ENCODE assay signal across 24 mouse cellular contexts in genomic region chr8:106906635-106907034, GRCm38 (mm10). TPM values are rescaled to one million over a fixed set of nuclear protein-coding genes. Genes with fewer than 3 reads are reported as not detected.
A peak's percentile ranks its signal among the peaks of the same experiment; 100 is the strongest.
DNase-seq lines count a peak whose midpoint lies in the region; ATAC-seq and TF ChIP-seq lines count a peak whose summit lies in the region.
"Had no signal": no experiment of that assay in that cellular context is flagged by ENCODE, and none has a peak within 500 bp of the region (broad histone marks: within the 10 kb centered on the region; RNA-seq: fewer than 3 reads in every experiment).

No protein-coding gene starts in this region.

- no peaks in the 10 kb centered on the region for H3K27me3 ChIP-seq in heart, embryonic 12.5 days (replicated peaks)
- H3K27me3 ChIP-seq in heart, adult 2 months (ENCODE audit: control insufficient read depth, insufficient read depth, low read length): no peaks in the 10 kb centered on the region
- no peaks in the 10 kb centered on the region for H3K27me3 ChIP-seq in heart, postnatal 0 days (ENCODE audit: control insufficient read depth, insufficient read depth, low read length)
- H3K27me3 ChIP-seq in E14TG2a.4 (ENCODE audit: insufficient read depth, low read length): no peaks in the 10 kb centered on the region
- H3K27me3 ChIP-seq: CH12.LX; forebrain, embryonic 13.5 days; hindbrain, embryonic 13.5 days; intestine, embryonic 15.5 days had no signal

- no peak for TF ChIP-seq EP300 in heart, adult 2 months (IDR thresholded peaks at IDR 0.05; ENCODE audit: insufficient read depth, low read depth, low read length)
- TF ChIP-seq EP300 in heart, postnatal 0 days (IDR thresholded peaks at IDR 0.05; ENCODE audit: low read depth): no peak

- H3K27ac ChIP-seq in heart, embryonic 12.5 days (ENCODE audit: poor library complexity, severe bottlenecking): peak overlapping the region; percentile 45; the same call in 1 of the 2 replicates
- H3K27ac ChIP-seq in heart, adult 2 months: no peak overlapping the region; the same call in 1 of the 2 replicates
- H3K27ac ChIP-seq in heart, postnatal 0 days (ENCODE audit: low read depth): peak overlapping the region; percentile 26; the same call in 1 of the 2 replicates
- H3K27ac ChIP-seq: forebrain, embryonic 10.5 days; forebrain, embryonic 13.5 days; hindbrain, embryonic 10.5 days; hindbrain, embryonic 13.5 days; intestine, embryonic 15.5 days had no signal

- WGBS in heart, embryonic 12.5 days: 95% methylated on average over 6 of the region's 6 CpGs
- WGBS in heart, adult 2 months: 87% methylated on average over 6 of the region's 6 CpGs
- WGBS in heart, postnatal 0 days: 91% methylated on average over 6 of the region's 6 CpGs

- peaks cover 86% of the 10 kb centered on the region for H3K36me3 ChIP-seq in heart, embryonic 12.5 days
- H3K36me3 ChIP-seq in heart, adult 2 months (ENCODE audit: control insufficient read depth, insufficient read depth, low read length): peaks cover 17% of the 10 kb centered on the region
- H3K36me3 ChIP-seq in heart, postnatal 0 days (replicated peaks; ENCODE audit: control insufficient read depth, insufficient read depth, low read length): peaks cover 75% of the 10 kb centered on the region
- peaks cover 94% of the 10 kb centered on the region for H3K36me3 ChIP-seq in E14TG2a.4 (ENCODE audit: insufficient read depth, low read length)

- no peak overlapping the region for H3K9ac ChIP-seq in heart, embryonic 12.5 days
- no peak overlapping the region for H3K9ac ChIP-seq in heart, adult 2 months (ENCODE audit: low read depth, low read length)
- no peak overlapping the region for H3K9ac ChIP-seq in heart, postnatal 0 days (replicated peaks; ENCODE audit: low read depth, low read length)
- H3K9ac ChIP-seq: forebrain, embryonic 13.5 days; hindbrain, embryonic 13.5 days; intestine, embryonic 15.5 days had no signal

- DNase-seq in frontal cortex, postnatal 14 days (ENCODE audit: low spot score in 2 of 2): no peak
- no peak for DNase-seq in heart, adult 2 months
- no peak for DNase-seq in heart, postnatal 0 days (ENCODE audit: low spot score)
- no peak for DNase-seq in heart, postnatal 36 days
- no peak for DNase-seq in B cell, adult 2 months
- DNase-seq: adrenal gland, adult 8-10 months; adrenal gland, postnatal 25 days; cerebellum, adult 11-12 months; cerebellum, adult 8-10 months; cerebellum, postnatal 36 days; kidney, adult 11 months; kidney, adult 8-10 months had no signal

- no peak for TF ChIP-seq CTCF in heart, adult 2 months (IDR thresholded peaks at IDR 0.05)
- no peak for TF ChIP-seq CTCF in heart, postnatal 0 days (IDR thresholded peaks at IDR 0.05; ENCODE audit: low read depth)
- TF ChIP-seq CTCF in E14TG2a.4 (conservative IDR thresholded peaks at IDR 0.05; ENCODE audit: low read length): no peak

- TF ChIP-seq POLR2A in heart, adult 2 months (IDR thresholded peaks at IDR 0.05; ENCODE audit: insufficient read depth, low read depth, low read length): no peak

- H3K79me2 ChIP-seq in heart, adult 2 months (replicated peaks; ENCODE audit: control insufficient read depth, insufficient read depth, low read length): no peaks in the 10 kb centered on the region

- intact Hi-C loops in heart, adult 2 months (cut with DNase I): no loop called here
- intact Hi-C loops in heart, postnatal 36 days (cut with DNase I): no loop called here

- no peak overlapping the region for H3K4me3 ChIP-seq in heart, embryonic 12.5 days
- no peak overlapping the region for H3K4me3 ChIP-seq in heart, adult 2 months
- H3K4me3 ChIP-seq in heart, postnatal 0 days (ENCODE audit: low read depth, low read length): no peak overlapping the region
- 0 out of 2 replicates have a peak overlapping the region, but pooled peaks have one; percentile 3 for H3K4me3 ChIP-seq in E14TG2a.4 (replicated peaks; ENCODE audit: low read length)
- H3K4me3 ChIP-seq: forebrain, embryonic 10.5 days; forebrain, embryonic 13.5 days; hindbrain, embryonic 10.5 days; hindbrain, embryonic 13.5 days; intestine, embryonic 15.5 days had no signal

- H3K4me1 ChIP-seq in heart, embryonic 12.5 days (replicated peaks): peaks cover 4% of the 10 kb centered on the region; the same call in 1 of the 2 replicates
- peaks cover 7% of the 10 kb centered on the region for H3K4me1 ChIP-seq in heart, adult 2 months (ENCODE audit: control insufficient read depth, insufficient read depth, low read length)
- no peaks in the 10 kb centered on the region for H3K4me1 ChIP-seq in heart, postnatal 0 days (ENCODE audit: control insufficient read depth, insufficient read depth)
- peaks cover 38% of the 10 kb centered on the region for H3K4me1 ChIP-seq in E14TG2a.4 (replicated peaks; ENCODE audit: low read depth, low read length)
- H3K4me1 ChIP-seq: forebrain, embryonic 10.5 days; forebrain, embryonic 13.5 days; hindbrain, embryonic 10.5 days; hindbrain, embryonic 13.5 days; intestine, embryonic 15.5 days had no signal

- ATAC-seq in frontal cortex, adult (ENCODE audit: low TSS enrichment): peak; percentile 16; the same call in 1 of the 2 replicates
- no peak for ATAC-seq in heart, embryonic 12.5 days (ENCODE audit: insufficient number of reproducible peaks, low FRiP score)
- no peak for ATAC-seq in heart, postnatal 0 days (ENCODE audit: insufficient read depth, low read depth)
- ATAC-seq: activated CD4-positive, CD25-positive, alpha-beta regulatory T cell, adult 4 months; forebrain, embryonic 13.5 days; forebrain, embryonic 16.5 days; hindbrain, embryonic 16.5 days; intestine, embryonic 15.5 days had no signal

- H3K9me3 ChIP-seq in heart, embryonic 12.5 days (replicated peaks): no peaks in the 10 kb centered on the region
- no peaks in the 10 kb centered on the region for H3K9me3 ChIP-seq in heart, postnatal 0 days (replicated peaks; ENCODE audit: control insufficient read depth, low read length)
- H3K9me3 ChIP-seq in E14TG2a.4 (ENCODE audit: low read length): no peaks in the 10 kb centered on the region
- H3K9me3 ChIP-seq: forebrain, embryonic 10.5 days; forebrain, embryonic 13.5 days; hindbrain, embryonic 10.5 days; hindbrain, embryonic 13.5 days; intestine, embryonic 15.5 days had no signal

- no peak overlapping the region for H3K4me2 ChIP-seq in heart, embryonic 12.5 days
- H3K4me2 ChIP-seq in heart, postnatal 0 days (ENCODE audit: low read depth, low read length): no peak overlapping the region
- H3K4me2 ChIP-seq: forebrain, embryonic 13.5 days; hindbrain, embryonic 13.5 days; intestine, embryonic 15.5 days had no signal

RNA-seq across cellular contexts. Expression of gene Utp4, which starts 13.2 kb away (rescaled TPM):
- polyA plus RNA-seq in heart, embryonic 12.5 days (2016; fragmentation: Nextera tagmentation; extraction: Ambion mirVana): 46.6 and 47.0 TPM in 2 replicates
- 10 to 100 TPM; 21.3 to 22.3 TPM for total RNA-seq in heart, adult 2 months (2021)
- 17.8 and 25.2 TPM in 2 replicates for polyA plus RNA-seq in heart, adult 2 months (2012; rRNA removed)
- 18.9 and 30.6 TPM in 2 replicates for total RNA-seq in heart, postnatal 0 days (2014; rRNA removed; ENCODE audit: low replicate concordance)
- 26.0 and 29.1 TPM in 2 replicates for polyA plus RNA-seq in heart, postnatal 0 days (2015; fragmentation: Nextera tagmentation; extraction: Ambion mirVana)
- 10 to 100 TPM; 20.2 to 22.2 TPM for total RNA-seq in heart, postnatal 36 days (2021)

RNA-seq across cellular contexts. Expression of gene Sntb2, which starts 28.9 kb away (rescaled TPM):
- 11.5 and 12.2 TPM in 2 replicates for polyA plus RNA-seq in heart, embryonic 12.5 days (2016; fragmentation: Nextera tagmentation; extraction: Ambion mirVana)
- 10 to 100 TPM; 10.0 to 10.7 TPM for total RNA-seq in heart, adult 2 months (2021)
- 4.5 and 8.8 TPM in 2 replicates for polyA plus RNA-seq in heart, adult 2 months (2012; rRNA removed)
- total RNA-seq in heart, postnatal 0 days (2014; rRNA removed; ENCODE audit: low replicate concordance): 19.2 and 21.2 TPM in 2 replicates
- 8.5 and 9.5 TPM in 2 replicates for polyA plus RNA-seq in heart, postnatal 0 days (2015; fragmentation: Nextera tagmentation; extraction: Ambion mirVana)
- total RNA-seq in heart, postnatal 36 days (2021): 10 to 100 TPM; 12.7 to 13.7 TPM

RNA-seq across cellular contexts. Expression of gene Has3, which starts 36.6 kb away (rescaled TPM):
- 0.11 and 0.14 TPM in 2 replicates for polyA plus RNA-seq in heart, embryonic 12.5 days (2016; fragmentation: Nextera tagmentation; extraction: Ambion mirVana)
- total RNA-seq in heart, adult 2 months (2021): under 1 TPM; 0.66 to 0.70 TPM
- 1.1 and 3.7 TPM in 2 replicates for polyA plus RNA-seq in heart, adult 2 months (2012; rRNA removed)
- 2.5 and 4.6 TPM in 2 replicates for total RNA-seq in heart, postnatal 0 days (2014; rRNA removed; ENCODE audit: low replicate concordance)
- 0.11 and 0.14 TPM in 2 replicates for polyA plus RNA-seq in heart, postnatal 0 days (2015; fragmentation: Nextera tagmentation; extraction: Ambion mirVana)
- total RNA-seq in heart, postnatal 36 days (2021): 1 to 10 TPM; 1.4 to 1.5 TPM
